Mouse (Mus musculus) liver, postnatal 0 days (tissue): Measurements from ENCODE around the gene Nos1. TPM values are rescaled to one million over a fixed set of nuclear protein-coding genes. Genes with fewer than 3 reads are reported as not detected.

ENCODE experiments used
- ATAC-seq: fragments of 200-750 bp; cut with Nextera tagmentation; 2 replicates; pipeline ENCODE4 v1.8.0; 2017; ENCODE audit warnings: mild to moderate bottlenecking, moderate library complexity
- DNase-seq: peaks from one replicate; pipeline ENCODE4 v3.0.0-alpha.2; 2016
- H3K27ac ChIP-seq: fragments of 300-500 bp; sonication (generic); 2 replicates; pipeline ENCODE4 v1.5.1; 2014; ENCODE audit warnings: antibody characterized with exemption, moderate library complexity, mild to moderate bottlenecking, low read depth
- H3K27me3 ChIP-seq: fragments of 300-500 bp; sonication (generic); 2 replicates; pipeline ENCODE4 v1.6.1; 2014; ENCODE audit warnings: low read length, control low read depth, mixed read lengths; ENCODE audit not compliant: insufficient read depth
- H3K36me3 ChIP-seq: fragments of 300-500 bp; sonication (generic); replicated peaks from 2 replicates; pipeline ENCODE4 v1.6.1; 2014; ENCODE audit warnings: mild to moderate bottlenecking, control low read depth, low read length, moderate library complexity, mixed read lengths; ENCODE audit not compliant: insufficient read depth
- H3K4me1 ChIP-seq: fragments of 300-500 bp; sonication (generic); 2 replicates; pipeline ENCODE4 v1.6.1; 2014; ENCODE audit warnings: antibody characterized with exemption, mild to moderate bottlenecking, control low read depth; ENCODE audit not compliant: insufficient read depth
- H3K4me2 ChIP-seq: fragments of 300-500 bp; sonication (generic); 2 replicates; pipeline ENCODE4 v1.6.1; 2014; ENCODE audit warnings: low read depth, mild to moderate bottlenecking, low read length, moderate library complexity, mixed read lengths
- H3K4me3 ChIP-seq: fragments of 300-500 bp; sonication (generic); 2 replicates; pipeline ENCODE4 v1.5.1; 2014; ENCODE audit warnings: low read depth, low read length
- H3K9ac ChIP-seq: fragments of 300-500 bp; sonication (generic); replicated peaks from 2 replicates; pipeline ENCODE4 v1.6.1; 2014; ENCODE audit warnings: mild to moderate bottlenecking, moderate library complexity
- H3K9me3 ChIP-seq: fragments of 300-500 bp; sonication (generic); 2 replicates; pipeline ENCODE4 v1.6.1; 2016; ENCODE audit warnings: mild to moderate bottlenecking, control low read depth, low read length, mixed read lengths
- CTCF ChIP-seq: sonication (generic); IDR thresholded peaks from 2 replicates; pipeline ENCODE4 v1.5.1; 2016; ENCODE audit warnings: antibody characterized with exemption, low read depth
- EP300 ChIP-seq: IDR thresholded peaks from 2 replicates; pipeline ENCODE4 v1.6.1; 2016; ENCODE audit warnings: antibody characterized with exemption, low read depth, mild to moderate bottlenecking
- WGBS: fragments of 180-500 bp; shearing (Covaris S2); extraction: QIAGEN DNeasy Blood & Tissue Kit; methylation state at CpG from one replicate; pipeline ENCODE4 v1.1.7; 2014; ENCODE audit not compliant: insufficient replicate concordance; 5-methylcytosine and 5-hydroxymethylcytosine counted together
- polyA plus RNA-seq: library from polyadenylated mRNA; unstranded; fragments of >200 nt; fragmentation: Nextera tagmentation; extraction: Ambion mirVana; gene quantifications from 2 replicates; pipeline ENCODE4 v1.2.1, GENCODE M21; 2015

Nos1 gene
- polyA plus RNA-seq, 1 experiment from 2014 or later, result not detected

DNA sequence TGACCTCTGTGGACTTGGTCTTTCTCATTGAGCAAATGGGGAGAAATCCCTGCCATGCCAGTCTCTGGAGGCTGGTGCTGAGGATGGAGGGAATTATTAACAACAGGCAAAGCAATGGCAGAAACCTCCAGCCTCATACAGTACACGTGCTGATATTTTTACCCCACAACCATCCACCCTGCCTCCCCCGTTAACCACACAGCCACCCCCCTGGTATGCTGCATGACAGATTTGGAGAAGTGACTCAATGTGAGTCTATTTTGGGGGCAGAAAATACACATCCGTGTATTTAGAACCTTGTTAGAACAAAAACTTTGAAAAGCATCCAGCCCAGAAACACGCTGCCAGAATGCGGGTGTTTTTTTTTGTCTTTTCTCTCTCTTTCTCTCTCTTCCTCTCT is 135.5 kb downstream of the Nos1 start:
- no peaks in the 10 kb centered on the region for H3K27me3 ChIP-seq
- no peak overlapping the region for H3K9ac ChIP-seq
- no peak overlapping the region for H3K4me2 ChIP-seq
- no peak overlapping the region for H3K4me3 ChIP-seq
- H3K36me3 ChIP-seq, result no peaks in the 10 kb centered on the region
- WGBS, result 56% methylated on average over 5 of the region's 5 CpGs
- DNase-seq (no peak), ATAC-seq (no peak)
- H3K4me1 ChIP-seq, result no peaks in the 10 kb centered on the region
- no peaks in the 10 kb centered on the region for H3K9me3 ChIP-seq
- TF ChIP-seq CTCF, result no peak
- no peak for TF ChIP-seq EP300
- no peak overlapping the region for H3K27ac ChIP-seq

DNA sequence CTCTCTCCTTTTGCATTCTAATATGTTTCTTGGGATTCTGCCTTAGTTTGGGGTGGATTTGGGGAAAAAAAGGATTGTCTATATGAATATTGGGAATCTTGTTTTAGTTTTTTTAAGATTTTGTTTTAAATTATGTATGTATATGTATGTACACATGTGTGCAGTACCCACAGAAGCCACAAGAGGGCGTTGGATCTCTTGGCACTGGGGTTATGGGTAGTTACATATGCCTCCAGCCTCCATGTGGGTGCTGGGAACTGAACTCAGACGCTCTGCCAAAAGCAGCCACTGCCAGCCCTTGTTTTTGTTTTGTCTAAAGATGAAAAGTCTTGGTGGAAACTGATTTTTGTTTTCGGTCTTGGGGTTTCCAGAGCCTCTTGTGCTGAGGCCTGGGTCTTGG is 136.1 kb downstream of the Nos1 start:
- TF ChIP-seq CTCF, result peak; percentile 39
- TF ChIP-seq EP300, result no peak
- 48% methylated on average over 3 of the region's 3 CpGs for WGBS

DNA sequence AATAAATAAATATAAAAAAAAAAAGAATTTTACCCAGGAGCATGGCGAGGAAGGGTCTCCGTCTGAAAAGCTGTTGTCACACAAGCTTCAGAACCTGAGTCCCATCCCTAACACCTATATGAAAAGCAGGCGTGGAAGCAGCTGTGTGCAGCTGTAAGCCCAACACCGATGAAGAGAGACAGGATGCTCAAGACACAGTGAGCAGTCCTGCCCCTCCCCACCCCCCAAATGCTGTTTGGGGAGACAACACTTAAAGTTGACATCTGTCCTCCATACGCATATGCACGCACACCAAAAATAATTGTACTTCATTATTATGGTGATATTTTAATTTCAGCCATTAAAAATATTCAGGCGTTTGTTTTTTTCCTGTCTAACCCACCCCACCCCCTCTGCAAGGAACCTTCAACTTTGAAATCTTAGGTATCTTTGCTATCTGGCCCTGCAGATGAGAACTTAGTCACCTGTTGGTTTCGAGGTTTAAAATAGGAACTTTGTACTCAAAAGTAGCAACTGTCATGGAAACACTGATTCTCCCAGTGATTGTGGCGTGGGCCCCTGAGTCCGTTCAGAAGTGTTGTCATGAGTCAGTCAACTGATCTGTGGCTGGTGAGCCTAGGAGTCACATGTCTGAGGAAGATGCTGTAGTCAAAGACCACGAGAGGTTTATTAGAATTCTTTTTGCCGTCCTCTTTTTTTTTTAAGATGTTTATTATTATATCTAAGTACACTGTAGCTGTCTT is 141.1 kb downstream of the Nos1 start:
- 71% methylated on average over 12 of the region's 12 CpGs for WGBS
- H3K4me2 ChIP-seq, result no peak overlapping the region
- no peak for ATAC-seq

More for the DNA sequence above, 136.1 kb downstream of the Nos1 start:
- ATAC-seq (no peak), DNase-seq (no peak)
- Histone ChIP-seq H3K4me2 (no peak overlapping the region), H3K4me3 (no peak overlapping the region), H3K27me3 (no peaks in the 10 kb centered on the region), H3K36me3 (no peaks in the 10 kb centered on the region), H3K9ac (no peak overlapping the region), H3K4me1 (no peaks in the 10 kb centered on the region), H3K9me3 (no peaks in the 10 kb centered on the region), H3K27ac (no peak overlapping the region)

DNA sequence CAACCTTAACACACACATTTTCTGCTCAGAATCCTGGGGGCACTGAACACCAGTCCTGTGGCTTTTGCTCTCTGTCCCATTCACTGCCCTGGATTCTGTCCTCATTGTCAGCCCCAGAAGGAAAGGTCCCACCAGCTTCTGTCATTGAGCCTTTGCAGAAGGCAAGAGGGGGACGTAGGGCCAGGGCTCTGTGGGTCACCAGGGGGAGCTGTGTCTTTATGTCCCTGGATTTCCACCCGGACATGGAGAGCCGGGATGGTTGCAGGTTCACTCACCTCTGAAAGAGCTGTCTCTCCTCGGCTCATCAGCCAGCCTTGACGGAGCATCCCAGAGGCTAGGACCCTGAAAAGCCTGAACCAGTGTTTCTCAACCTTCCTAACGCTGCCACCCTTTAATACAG is 142.9 kb downstream of the Nos1 start:
- no peaks in the 10 kb centered on the region for H3K27me3 ChIP-seq
- ATAC-seq, result no peak
- no peak for DNase-seq
- no peak overlapping the region for H3K4me2 ChIP-seq
- no peak overlapping the region for H3K9ac ChIP-seq
- H3K36me3 ChIP-seq, result no peaks in the 10 kb centered on the region
- WGBS, result 29% methylated on average over 6 of the region's 6 CpGs
- no peaks in the 10 kb centered on the region for H3K4me1 ChIP-seq
- no peak overlapping the region for H3K27ac ChIP-seq
- TF ChIP-seq EP300, result no peak
- TF ChIP-seq CTCF, result peak; percentile 15; the same call in 1 of the 2 replicates
- H3K4me3 ChIP-seq, result no peak overlapping the region
- H3K9me3 ChIP-seq, result no peaks in the 10 kb centered on the region

More for the DNA sequence above, 141.1 kb downstream of the Nos1 start:
- DNase-seq, result no peak
- Histone ChIP-seq H3K9ac (no peak overlapping the region), H3K4me3 (no peak overlapping the region), H3K4me1 (no peaks in the 10 kb centered on the region), H3K9me3 (no peaks in the 10 kb centered on the region), H3K27me3 (no peaks in the 10 kb centered on the region), H3K27ac (no peak overlapping the region), H3K36me3 (no peaks in the 10 kb centered on the region)
- TF ChIP-seq EP300 (no peak), CTCF (no peak)

DNA sequence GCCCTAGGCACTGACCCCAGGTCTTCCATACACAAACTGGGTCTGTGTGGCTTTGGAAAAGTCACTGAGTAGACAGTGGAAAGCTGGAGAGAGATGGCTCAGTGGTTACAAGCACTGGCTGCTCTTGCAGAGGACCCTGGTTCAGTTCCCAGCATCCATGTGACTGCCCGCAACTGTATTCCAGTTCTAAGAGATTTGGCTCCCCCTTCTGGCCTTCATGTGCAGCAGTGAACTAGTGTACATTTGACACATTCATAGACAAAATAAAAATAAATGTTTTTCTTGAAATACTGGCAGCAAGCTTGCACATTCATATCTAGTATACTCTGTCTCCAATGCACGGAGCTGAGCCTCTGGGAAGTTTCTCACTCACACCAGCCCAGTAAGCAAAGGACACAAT is 147.7 kb downstream of the Nos1 start:
- Histone ChIP-seq H3K27me3 (no peaks in the 10 kb centered on the region), H3K4me2 (no peak overlapping the region), H3K4me3 (no peak overlapping the region), H3K9me3 (no peaks in the 10 kb centered on the region), H3K27ac (no peak overlapping the region), H3K36me3 (no peaks in the 10 kb centered on the region), H3K9ac (no peak overlapping the region), H3K4me1 (no peaks in the 10 kb centered on the region)
- DNase-seq (no peak), ATAC-seq (no peak)
- 84% methylated on average over 2 of the region's 2 CpGs for WGBS
- no peak for TF ChIP-seq EP300
- no peak for TF ChIP-seq CTCF

DNA sequence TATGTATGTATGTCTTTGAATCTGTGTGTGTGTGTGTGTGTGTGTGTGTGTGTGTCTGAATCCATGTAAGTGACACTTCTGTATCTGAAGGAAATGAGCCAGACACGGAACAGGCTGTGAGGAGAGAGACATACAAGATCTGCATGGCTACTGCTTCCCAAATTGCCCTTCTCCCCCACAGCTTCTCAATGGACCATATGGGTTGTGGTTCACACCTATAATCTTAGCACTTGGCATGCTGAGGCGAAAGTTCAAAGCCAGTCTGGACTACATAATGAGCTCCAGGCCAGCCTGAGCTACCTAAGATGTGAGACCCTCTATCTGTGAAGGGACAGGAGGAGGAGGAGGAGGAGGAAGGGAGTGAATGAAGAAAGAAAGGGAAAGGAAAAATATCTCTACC is 151.4 kb downstream of the Nos1 start:
- WGBS, result 68% methylated on average over 2 of the region's 2 CpGs
- H3K9ac ChIP-seq, result no peak overlapping the region
- TF ChIP-seq CTCF, result no peak
- no peak for TF ChIP-seq EP300
- no peak overlapping the region for H3K4me3 ChIP-seq
- no peak for ATAC-seq
- H3K27ac ChIP-seq, result no peak overlapping the region
- no peak overlapping the region for H3K4me2 ChIP-seq
- no peaks in the 10 kb centered on the region for H3K4me1 ChIP-seq
- H3K9me3 ChIP-seq, result no peaks in the 10 kb centered on the region
- no peaks in the 10 kb centered on the region for H3K36me3 ChIP-seq
- DNase-seq, result no peak
- H3K27me3 ChIP-seq, result no peaks in the 10 kb centered on the region
